Mouse (Mus musculus) limb, embryonic 12.5 days (tissue): ENCODE measurements around the gene Efnb1. TPM values are rescaled to one million over a fixed set of nuclear protein-coding genes. Genes with fewer than 3 reads are reported as not detected.

Experiments used
- ATAC-seq: fragments of 200-750 bp; cut with Nextera tagmentation; 2 replicates; pipeline ENCODE4 v1.8.0; 2017; ENCODE audit warnings: low read depth, moderate TSS enrichment; ENCODE audit not compliant: insufficient number of reproducible peaks, insufficient read depth, low FRiP score, low TSS enrichment
- H3K27ac ChIP-seq: fragments of 300-500 bp; sonication (generic); 2 replicates; pipeline ENCODE4 v1.5.1; 2016; ENCODE audit warnings: mild to moderate bottlenecking, moderate library complexity
- H3K27me3 ChIP-seq: fragments of 300-500 bp; sonication (generic); 2 replicates; pipeline ENCODE4 v1.6.1; 2016; ENCODE audit warnings: mild to moderate bottlenecking, moderate library complexity
- H3K36me3 ChIP-seq: fragments of 300-500 bp; sonication (generic); 2 replicates; pipeline ENCODE4 v1.6.1; 2016; ENCODE audit warnings: mild to moderate bottlenecking, moderate library complexity
- H3K4me1 ChIP-seq: fragments of 300-500 bp; sonication (generic); replicated peaks from 2 replicates; pipeline ENCODE4 v1.6.1; 2016
- H3K4me2 ChIP-seq: fragments of 300-500 bp; sonication (generic); 2 replicates; pipeline ENCODE4 v1.6.1; 2016; ENCODE audit warnings: mild to moderate bottlenecking, moderate library complexity
- H3K4me3 ChIP-seq: fragments of 300-500 bp; sonication (generic); replicated peaks from 2 replicates; pipeline ENCODE4 v1.5.1; 2016; ENCODE audit warnings: mild to moderate bottlenecking
- H3K9ac ChIP-seq: fragments of 300-500 bp; sonication (generic); replicated peaks from 2 replicates; pipeline ENCODE4 v1.6.1; 2016; ENCODE audit warnings: mild to moderate bottlenecking, moderate library complexity
- H3K9me3 ChIP-seq: fragments of 300-500 bp; sonication (generic); 2 replicates; pipeline ENCODE4 v1.6.1; 2016; ENCODE audit warnings: mild to moderate bottlenecking, moderate library complexity
- WGBS: fragments of 180-500 bp; shearing (Covaris S2); methylation state at CpG from one replicate; pipeline ENCODE4 v1.1.7; 2016; 5-methylcytosine and 5-hydroxymethylcytosine counted together
- polyA plus RNA-seq: library from polyadenylated mRNA; unstranded; fragments of >200 nt; fragmentation: Nextera tagmentation; extraction: Ambion mirVana; gene quantifications from 2 replicates; pipeline ENCODE4 v1.2.1, GENCODE M21; 2016

Gene Efnb1
- polyA plus RNA-seq, 1 experiment from 2014 or later, result 58.3 TPM

- WGBS, result 57% methylated on average over 8 of the region's 8 CpGs
- ATAC-seq, result no peak
- H3K36me3 ChIP-seq, result peaks cover 12% of the 10 kb centered on the region; the same call in 1 of the 2 replicates
- H3K4me1 ChIP-seq, result peaks cover 33% of the 10 kb centered on the region
- no peak overlapping the region; the same call in 1 of the 2 replicates for H3K9ac ChIP-seq
- H3K4me2 ChIP-seq, result peak overlapping the region; percentile 77
- peak overlapping the region; percentile 18; the same call in 1 of the 2 replicates for H3K4me3 ChIP-seq
- H3K27ac ChIP-seq, result no peak overlapping the region
- H3K9me3 ChIP-seq, result no peaks in the 10 kb centered on the region
- peaks cover 66% of the 10 kb centered on the region for H3K27me3 ChIP-seq
These were observed 5.1 kb downstream of the Efnb1 start for GRCm38 (mm10) chrX:99141079-99141478.

- peak overlapping the region; percentile 77 for H3K4me2 ChIP-seq
- no peak overlapping the region for H3K27ac ChIP-seq
- H3K4me3 ChIP-seq, result 0 out of 2 replicates have a peak overlapping the region, but pooled peaks have one; percentile 18
- no peaks in the 10 kb centered on the region for H3K9me3 ChIP-seq
- no peak for ATAC-seq
- peaks cover 33% of the 10 kb centered on the region for H3K4me1 ChIP-seq
- H3K36me3 ChIP-seq, result peaks cover 19% of the 10 kb centered on the region; the same call in 1 of the 2 replicates
- H3K9ac ChIP-seq, result no peak overlapping the region
- H3K27me3 ChIP-seq, result peaks cover 65% of the 10 kb centered on the region
These were observed 6.0 kb downstream of the Efnb1 start for GRCm38 (mm10) chrX:99141900-99142299.

GRCm38 (mm10) chrX:99145561-99145960 is 9.6 kb downstream of the Efnb1 start:
- Histone ChIP-seq H3K4me2 (no peak overlapping the region), H3K9me3 (no peaks in the 10 kb centered on the region), H3K27me3 (peaks cover 53% of the 10 kb centered on the region), H3K4me1 (peaks cover 41% of the 10 kb centered on the region), H3K27ac (no peak overlapping the region), H3K9ac (no peak overlapping the region), H3K36me3 (peaks cover 48% of the 10 kb centered on the region), H3K4me3 (no peak overlapping the region)
- WGBS, result 94% methylated on average over 7 of the region's 7 CpGs
- ATAC-seq, result no peak

GRCm38 (mm10) chrX:99148061-99148905 is 12.4 kb downstream of the Efnb1 start:
- Histone ChIP-seq H3K36me3 (peaks cover 53% of the 10 kb centered on the region), H3K27me3 (peaks cover 42% of the 10 kb centered on the region)

GRCm38 (mm10) chrX:99149047-99149446 is 13.1 kb downstream of the Efnb1 start:
- H3K36me3 ChIP-seq, result peaks cover 53% of the 10 kb centered on the region

More at GRCm38 (mm10) chrX:99148061-99148905, 12.4 kb downstream of the Efnb1 start:
- H3K9me3 ChIP-seq, result no peaks in the 10 kb centered on the region
- H3K4me3 ChIP-seq, result no peak overlapping the region
- 40% methylated on average over 11 of the region's 11 CpGs for WGBS
- no peak overlapping the region for H3K27ac ChIP-seq
- H3K9ac ChIP-seq, result no peak overlapping the region
- H3K4me1 ChIP-seq, result peaks cover 20% of the 10 kb centered on the region
- H3K4me2 ChIP-seq, result no peak overlapping the region
- no peak for ATAC-seq

GRCm38 (mm10) chrX:99149900-99150299 is 14.0 kb downstream of the Efnb1 start:
- no peak for ATAC-seq
- H3K9ac ChIP-seq, result no peak overlapping the region
- no peak overlapping the region for H3K4me2 ChIP-seq
- peaks cover 20% of the 10 kb centered on the region for H3K4me1 ChIP-seq
- H3K27ac ChIP-seq, result no peak overlapping the region
- H3K9me3 ChIP-seq, result no peaks in the 10 kb centered on the region
- H3K36me3 ChIP-seq, result peaks cover 53% of the 10 kb centered on the region
- no peak overlapping the region for H3K4me3 ChIP-seq
- H3K27me3 ChIP-seq, result peaks cover 58% of the 10 kb centered on the region
- 81% methylated on average over 2 of the region's 2 CpGs for WGBS

More at GRCm38 (mm10) chrX:99149047-99149446, 13.1 kb downstream of the Efnb1 start:
- Histone ChIP-seq H3K9ac (no peak overlapping the region), H3K27me3 (peaks cover 50% of the 10 kb centered on the region), H3K27ac (no peak overlapping the region), H3K4me2 (no peak overlapping the region), H3K4me3 (no peak overlapping the region), H3K4me1 (peaks cover 20% of the 10 kb centered on the region), H3K9me3 (no peaks in the 10 kb centered on the region)
- 54% methylated on average over 7 of the region's 7 CpGs for WGBS
- no peak for ATAC-seq

- whole genome bisulfite sequencing, result 61% methylated on average over 3 of the region's 3 CpGs
- no peak for ATAC-seq
These were observed 14.8 kb downstream of the Efnb1 start for GRCm38 (mm10) chrX:99150712-99151111.

GRCm38 (mm10) chrX:99151434-99151833 is 15.5 kb downstream of the Efnb1 start:
- ATAC-seq, result no peak
- H3K27me3 ChIP-seq, result peaks cover 62% of the 10 kb centered on the region
- WGBS, result 74% methylated on average over 4 of the region's 4 CpGs

More at GRCm38 (mm10) chrX:99150712-99151111, 14.8 kb downstream of the Efnb1 start:
- peaks cover 44% of the 10 kb centered on the region for H3K36me3 ChIP-seq
- no peak overlapping the region for H3K4me3 ChIP-seq
- no peaks in the 10 kb centered on the region for H3K9me3 ChIP-seq
- no peak overlapping the region for H3K4me2 ChIP-seq
- no peak overlapping the region for H3K9ac ChIP-seq
- H3K27ac ChIP-seq, result no peak overlapping the region
- H3K4me1 ChIP-seq, result peaks cover 20% of the 10 kb centered on the region
- peaks cover 60% of the 10 kb centered on the region for H3K27me3 ChIP-seq

GRCm38 (mm10) chrX:99152141-99152540 is 16.2 kb downstream of the Efnb1 start:
- Histone ChIP-seq H3K4me2 (no peak overlapping the region), H3K4me1 (peaks cover 18% of the 10 kb centered on the region), H3K9ac (no peak overlapping the region), H3K4me3 (no peak overlapping the region), H3K9me3 (no peaks in the 10 kb centered on the region), H3K36me3 (peaks cover 31% of the 10 kb centered on the region), H3K27ac (no peak overlapping the region), H3K27me3 (peaks cover 62% of the 10 kb centered on the region)
- WGBS, result 28% methylated on average over 3 of the region's 3 CpGs
- ATAC-seq, result no peak

More at GRCm38 (mm10) chrX:99151434-99151833, 15.5 kb downstream of the Efnb1 start:
- H3K4me1 ChIP-seq, result peaks cover 20% of the 10 kb centered on the region
- H3K4me3 ChIP-seq, result no peak overlapping the region
- no peaks in the 10 kb centered on the region for H3K9me3 ChIP-seq
- H3K36me3 ChIP-seq, result peaks cover 38% of the 10 kb centered on the region
- no peak overlapping the region for H3K4me2 ChIP-seq
- H3K9ac ChIP-seq, result no peak overlapping the region
- no peak overlapping the region for H3K27ac ChIP-seq

GRCm38 (mm10) chrX:99152566-99153265 is 16.8 kb downstream of the Efnb1 start:
- H3K4me3 ChIP-seq, result no peak overlapping the region
- peaks cover 13% of the 10 kb centered on the region for H3K4me1 ChIP-seq
- no peak overlapping the region for H3K9ac ChIP-seq
- no peaks in the 10 kb centered on the region for H3K9me3 ChIP-seq
- ATAC-seq, result no peak
- H3K36me3 ChIP-seq, result peaks cover 26% of the 10 kb centered on the region
- no peak overlapping the region for H3K27ac ChIP-seq
- no peak overlapping the region for H3K4me2 ChIP-seq
- 29% methylated on average over 9 of the region's 9 CpGs for WGBS
- H3K27me3 ChIP-seq, result peaks cover 62% of the 10 kb centered on the region

- Histone ChIP-seq H3K9me3 (no peaks in the 10 kb centered on the region), H3K27me3 (peaks cover 67% of the 10 kb centered on the region), H3K4me2 (no peak overlapping the region), H3K4me3 (no peak overlapping the region), H3K36me3 (peaks cover 24% of the 10 kb centered on the region), H3K27ac (no peak overlapping the region), H3K9ac (no peak overlapping the region), H3K4me1 (peaks cover 8% of the 10 kb centered on the region)
- no peak for ATAC-seq
- 30% methylated on average over 3 of the region's 3 CpGs for WGBS
These were observed 17.3 kb downstream of the Efnb1 start for GRCm38 (mm10) chrX:99153266-99153646.
